Mouse (Mus musculus): Measurements from ENCODE around the gene Tk1. TPM values are rescaled to one million over a fixed set of nuclear protein-coding genes. Genes with fewer than 3 reads are reported as not detected.
A peak's percentile ranks its signal among the peaks of the same experiment; 100 is the strongest.

Gene Tk1
- polyA plus RNA-seq, 1 experiment, result 265 TPM

DNA sequence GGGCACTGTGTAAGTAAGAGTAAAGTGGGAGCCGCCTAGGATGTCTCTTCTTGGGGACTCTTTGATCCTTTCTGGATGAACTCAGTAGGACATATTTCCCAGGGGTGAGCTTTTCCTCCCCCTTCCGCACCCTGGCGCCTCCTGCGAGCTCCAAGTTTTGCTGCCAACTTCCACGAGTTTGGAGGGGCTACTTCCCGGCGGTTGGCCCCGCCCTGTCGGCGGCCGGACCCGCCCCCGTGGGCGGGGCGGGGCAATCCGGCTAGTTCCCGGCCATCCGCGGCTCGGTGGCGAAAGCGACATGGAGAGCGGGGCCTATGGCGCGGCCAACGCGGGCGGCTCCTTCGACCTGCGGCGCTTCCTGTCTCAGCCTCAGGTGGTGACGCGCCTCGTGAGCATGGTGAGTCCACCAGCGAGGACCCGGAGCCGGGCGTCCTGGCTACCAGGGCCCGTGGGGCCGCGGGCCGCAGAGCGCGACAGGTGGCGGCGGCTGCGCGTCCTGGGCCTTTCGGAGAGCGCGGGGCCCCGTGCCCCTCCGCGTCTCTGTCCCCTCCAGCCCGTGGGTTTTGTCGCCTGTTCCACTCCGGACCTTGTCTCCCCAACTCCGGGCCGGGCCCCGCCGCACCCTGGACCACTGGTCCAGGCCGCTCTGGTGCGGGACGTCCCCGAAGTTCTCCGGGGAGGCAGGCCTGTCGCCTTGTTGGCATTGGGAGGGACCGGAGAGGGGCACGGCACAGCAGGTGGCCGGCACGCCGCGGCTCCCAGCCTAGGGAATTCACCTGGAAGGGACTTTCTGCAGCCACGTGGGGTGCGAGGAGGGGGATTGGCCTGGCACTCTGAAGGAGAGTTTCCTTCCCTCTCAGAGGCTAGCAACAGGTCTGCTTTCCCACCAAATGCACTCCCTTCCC is 16.2 kb downstream of the Tk1 start, which contains the start of the genes Gm20708 and Syngr2:
Gene Gm20708, plus strand, starts transcription at position 262 of the 905 bp plus-strand sequence.
Gene Syngr2, plus strand, starts transcription at position 262 of the 905 bp plus-strand sequence.
- Histone ChIP-seq H3K27me3 (ENCODE audit: control insufficient read depth, insufficient read depth, insufficient read length) (no peaks in the 10 kb centered on the region), H3K79me2 (ENCODE audit: control insufficient read depth, insufficient read depth) (peaks cover 53% of the 10 kb centered on the region), H3K36me3 (ENCODE audit: control insufficient read depth, insufficient read depth) (peaks cover 30% of the 10 kb centered on the region), H3K4me3 (ENCODE audit: insufficient read depth, poor library complexity, severe bottlenecking) (peak within 1 kb of the TSS; percentile 93), H3K79me3 (ENCODE audit: low read depth) (peaks cover 25% of the 10 kb centered on the region), H3ac (ENCODE audit: control insufficient read depth, insufficient read length, low read depth) (peak within 1 kb of the TSS; percentile 78)
- TF ChIP-seq MAX (IDR thresholded peaks at IDR 0.05) (no peak), FOSL1 (IDR thresholded peaks at IDR 0.05; ENCODE audit: insufficient read depth, low read length, poor library complexity, severe bottlenecking) (no peak), CEBPB (IDR thresholded peaks at IDR 0.05; ENCODE audit: low read depth) (no peak), USF1 (IDR thresholded peaks at IDR 0.05; ENCODE audit: low read depth) (no peak), CTCF (IDR thresholded peaks at IDR 0.05; ENCODE audit: control insufficient read depth, insufficient read depth, insufficient read length) (no peak), MYOD1 (IDR thresholded peaks at IDR 0.05; ENCODE audit: control insufficient read depth, insufficient read length, low read depth) (no peak), MYOG (IDR thresholded peaks at IDR 0.05; ENCODE audit: control insufficient read depth, extremely low read depth, insufficient read length) (no peak)

DNA sequence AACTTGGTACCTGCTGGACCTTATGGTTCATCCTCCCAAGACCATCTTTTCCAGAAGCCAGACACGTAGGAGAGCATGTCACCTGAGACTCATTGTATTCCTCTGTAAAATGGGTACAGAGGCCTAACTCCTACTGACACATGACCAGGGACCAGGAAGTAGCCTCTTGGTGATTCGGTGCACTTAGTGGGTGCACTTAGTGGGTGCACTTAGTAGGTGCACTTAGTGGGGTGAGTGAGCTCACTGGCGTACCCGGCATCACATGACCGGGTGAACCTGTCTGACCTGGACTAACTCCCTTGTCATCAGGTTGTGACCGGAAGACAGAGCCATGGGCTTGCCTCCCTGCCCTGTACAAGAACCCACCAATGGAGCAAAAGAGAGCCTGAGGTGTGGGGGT is 19.1 kb downstream of the Tk1 start:
- peaks cover 24% of the 10 kb centered on the region for H3K79me2 ChIP-seq (ENCODE audit: control insufficient read depth, insufficient read depth)
- H3K27me3 ChIP-seq (ENCODE audit: control insufficient read depth, insufficient read depth, insufficient read length), result no peaks in the 10 kb centered on the region
- H3ac ChIP-seq (ENCODE audit: control insufficient read depth, insufficient read length, low read depth), result no peak overlapping the region
- H3K4me3 ChIP-seq (ENCODE audit: insufficient read depth, poor library complexity, severe bottlenecking), result no peak overlapping the region
- H3K36me3 ChIP-seq (ENCODE audit: control insufficient read depth, insufficient read depth), result peaks cover 6% of the 10 kb centered on the region
- TF ChIP-seq CTCF (IDR thresholded peaks at IDR 0.05; ENCODE audit: control insufficient read depth, insufficient read depth, insufficient read length) (no peak), FOSL1 (IDR thresholded peaks at IDR 0.05; ENCODE audit: insufficient read depth, low read length, poor library complexity, severe bottlenecking) (no peak), CEBPB (IDR thresholded peaks at IDR 0.05; ENCODE audit: low read depth) (no peak)
- peaks cover 8% of the 10 kb centered on the region for H3K79me3 ChIP-seq (ENCODE audit: low read depth)

DNA sequence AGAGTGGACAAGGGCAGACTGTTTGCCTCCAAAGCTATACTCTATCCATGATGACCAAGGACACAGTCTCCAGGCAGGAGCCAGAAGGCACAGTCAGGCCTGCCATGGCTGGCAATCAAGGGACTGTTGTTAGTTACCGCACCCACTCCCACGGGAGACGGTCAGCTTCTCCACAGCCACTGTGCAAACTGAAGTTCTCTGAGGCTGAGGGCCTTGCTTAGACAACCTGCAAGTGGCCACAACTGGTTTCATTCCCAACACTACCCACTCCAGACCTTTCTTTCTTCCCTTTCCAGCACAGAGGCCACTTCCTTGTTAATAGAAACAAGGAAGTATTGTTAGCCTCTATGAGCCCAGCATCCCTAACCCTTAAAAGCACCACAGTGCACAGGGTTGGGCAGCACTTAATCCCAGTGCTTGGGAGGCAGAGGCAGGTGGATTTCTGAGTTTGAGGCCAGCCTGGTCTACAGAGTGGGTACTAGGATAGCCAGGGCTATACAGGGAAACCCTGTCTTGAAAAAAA is 22.7 kb downstream of the Tk1 start:
- Histone ChIP-seq H3K36me3 (ENCODE audit: control insufficient read depth, insufficient read depth) (no peaks in the 10 kb centered on the region), H3ac (ENCODE audit: control insufficient read depth, insufficient read length, low read depth) (no peak overlapping the region), H3K79me2 (ENCODE audit: control insufficient read depth, insufficient read depth) (no peaks in the 10 kb centered on the region), H3K79me3 (ENCODE audit: low read depth) (no peaks in the 10 kb centered on the region), H3K4me3 (ENCODE audit: insufficient read depth, poor library complexity, severe bottlenecking) (no peak overlapping the region), H3K27me3 (ENCODE audit: control insufficient read depth, insufficient read depth, insufficient read length) (no peaks in the 10 kb centered on the region)
- TF ChIP-seq FOSL1 (IDR thresholded peaks at IDR 0.05; ENCODE audit: insufficient read depth, low read length, poor library complexity, severe bottlenecking) (no peak), CTCF (IDR thresholded peaks at IDR 0.05; ENCODE audit: control insufficient read depth, insufficient read depth, insufficient read length) (no peak), USF1 (IDR thresholded peaks at IDR 0.05; ENCODE audit: low read depth) (no peak), MYOG (IDR thresholded peaks at IDR 0.05; ENCODE audit: control insufficient read depth, extremely low read depth, insufficient read length) (no peak), CEBPB (IDR thresholded peaks at IDR 0.05; ENCODE audit: low read depth) (no peak), MYOD1 (IDR thresholded peaks at IDR 0.05; ENCODE audit: control insufficient read depth, insufficient read length, low read depth) (no peak)

DNA sequence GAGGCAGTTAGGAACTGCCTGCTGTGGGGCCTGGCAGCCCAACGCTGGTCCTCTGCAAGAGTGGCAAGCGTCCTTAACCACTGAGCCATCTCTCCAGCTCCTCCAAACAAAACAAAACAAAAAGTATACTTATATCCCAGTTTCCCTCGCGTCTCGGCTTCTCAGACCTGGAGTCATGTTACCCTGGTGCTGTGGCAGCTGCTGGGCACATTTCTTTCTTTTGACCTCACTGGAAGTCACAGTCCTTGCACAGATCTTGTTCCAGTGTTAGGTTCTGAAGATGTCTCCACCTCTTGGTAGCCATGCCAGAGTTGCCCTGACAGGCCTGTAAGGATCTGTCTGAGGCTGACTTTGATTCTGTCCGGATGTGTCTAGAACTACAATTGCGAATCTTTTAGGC is 24.2 kb downstream of the Tk1 start:
- H3K27me3 ChIP-seq (ENCODE audit: control insufficient read depth, insufficient read depth, insufficient read length), result no peaks in the 10 kb centered on the region
- no peak overlapping the region for H3ac ChIP-seq (ENCODE audit: control insufficient read depth, insufficient read length, low read depth)
- no peak overlapping the region for H3K4me3 ChIP-seq (ENCODE audit: insufficient read depth, poor library complexity, severe bottlenecking)
- TF ChIP-seq FOSL1 (IDR thresholded peaks at IDR 0.05; ENCODE audit: insufficient read depth, low read length, poor library complexity, severe bottlenecking) (no peak), MYOD1 (IDR thresholded peaks at IDR 0.05; ENCODE audit: control insufficient read depth, insufficient read length, low read depth) (peak; percentile 49), MAX (IDR thresholded peaks at IDR 0.05) (no peak), CTCF (IDR thresholded peaks at IDR 0.05; ENCODE audit: control insufficient read depth, insufficient read depth, insufficient read length) (no peak), USF1 (IDR thresholded peaks at IDR 0.05; ENCODE audit: low read depth) (no peak)
- no peaks in the 10 kb centered on the region for H3K79me2 ChIP-seq (ENCODE audit: control insufficient read depth, insufficient read depth)
- H3K79me3 ChIP-seq (ENCODE audit: low read depth), result no peaks in the 10 kb centered on the region
- no peaks in the 10 kb centered on the region for H3K36me3 ChIP-seq (ENCODE audit: control insufficient read depth, insufficient read depth)

DNA sequence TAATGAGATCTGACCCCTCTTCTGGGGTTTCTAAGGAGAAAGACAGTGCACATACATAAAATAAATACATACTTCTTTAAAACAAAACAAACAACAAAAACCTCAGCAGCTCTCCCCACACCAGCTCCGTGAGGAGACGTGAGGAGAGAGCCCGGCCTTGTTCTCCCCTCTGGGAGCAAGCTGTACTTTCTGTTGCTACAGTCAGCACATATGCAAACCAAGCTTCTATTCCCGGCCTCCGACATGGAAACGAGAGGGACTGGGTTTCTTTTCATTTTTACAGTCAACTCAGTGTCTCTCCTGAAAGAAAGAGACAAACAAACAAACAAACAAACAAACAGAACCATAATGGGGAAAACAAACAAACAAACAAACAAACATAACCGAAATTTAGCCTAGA is 25.9 kb downstream of the Tk1 start:
- Histone ChIP-seq H3ac (ENCODE audit: control insufficient read depth, insufficient read length, low read depth) (no peak overlapping the region), H3K79me2 (ENCODE audit: control insufficient read depth, insufficient read depth) (no peaks in the 10 kb centered on the region), H3K4me3 (ENCODE audit: insufficient read depth, poor library complexity, severe bottlenecking) (no peak overlapping the region), H3K79me3 (ENCODE audit: low read depth) (no peaks in the 10 kb centered on the region), H3K27me3 (ENCODE audit: control insufficient read depth, insufficient read depth, insufficient read length) (no peaks in the 10 kb centered on the region), H3K36me3 (ENCODE audit: control insufficient read depth, insufficient read depth) (no peaks in the 10 kb centered on the region)
- TF ChIP-seq MYOD1 (IDR thresholded peaks at IDR 0.05; ENCODE audit: control insufficient read depth, insufficient read length, low read depth) (no peak), MAX (IDR thresholded peaks at IDR 0.05) (no peak), CEBPB (IDR thresholded peaks at IDR 0.05; ENCODE audit: low read depth) (no peak), FOSL1 (IDR thresholded peaks at IDR 0.05; ENCODE audit: insufficient read depth, low read length, poor library complexity, severe bottlenecking) (no peak), USF1 (IDR thresholded peaks at IDR 0.05; ENCODE audit: low read depth) (no peak), MYOG (IDR thresholded peaks at IDR 0.05; ENCODE audit: control insufficient read depth, extremely low read depth, insufficient read length) (no peak), CTCF (IDR thresholded peaks at IDR 0.05; ENCODE audit: control insufficient read depth, insufficient read depth, insufficient read length) (no peak)
